Mouse (Mus musculus) ES-Bruce4 (cell line): Measurements from ENCODE around the gene Ppp1r14d. TPM values are rescaled to one million over a fixed set of nuclear protein-coding genes. Genes with fewer than 3 reads are reported as not detected.

ENCODE experiments used
- H3K27ac ChIP-seq: 2 replicates; pipeline ENCODE4 v1.5.1; 2012; ENCODE audit warnings: low read length, inconsistent platforms; ENCODE audit not compliant: insufficient read depth
- H3K27me3 ChIP-seq: 2 replicates; pipeline ENCODE4 v1.6.1; 2012; ENCODE audit warnings: mild to moderate bottlenecking, low read length, inconsistent platforms; ENCODE audit not compliant: control insufficient read depth, poor library complexity, insufficient read depth, severe bottlenecking
- H3K36me3 ChIP-seq: 2 replicates; pipeline ENCODE4 v1.6.1; 2012; ENCODE audit warnings: inconsistent platforms, mild to moderate bottlenecking, low read length, moderate library complexity; ENCODE audit not compliant: control insufficient read depth, poor library complexity, insufficient read depth, severe bottlenecking
- H3K4me1 ChIP-seq: one replicate; pipeline ENCODE4 v1.8.1; 2011; ENCODE audit warnings: low read length; ENCODE audit not compliant: control insufficient read depth, insufficient read depth
- H3K4me3 ChIP-seq: 2 replicates; pipeline ENCODE4 v1.5.1; 2011; ENCODE audit warnings: low read depth, mild to moderate bottlenecking, low read length
- H3K9ac ChIP-seq: 2 replicates; pipeline ENCODE4 v1.6.1; 2012; ENCODE audit warnings: low read depth, mild to moderate bottlenecking, inconsistent platforms; ENCODE audit not compliant: poor library complexity, severe bottlenecking
- H3K9me3 ChIP-seq: replicated peaks from 2 replicates; pipeline ENCODE4 v1.6.1; 2012; ENCODE audit warnings: mild to moderate bottlenecking, low read length, inconsistent platforms; ENCODE audit not compliant: control insufficient read depth, poor library complexity, insufficient read depth, severe bottlenecking
- CTCF ChIP-seq: IDR thresholded peaks from one replicate; pipeline ENCODE4 v1.8.1; 2011; ENCODE audit warnings: low read depth, low read length
- EP300 ChIP-seq: IDR thresholded peaks from 2 replicates; pipeline ENCODE4 v1.6.1; 2011; ENCODE audit warnings: low read depth, low read length; ENCODE audit not compliant: insufficient read depth
- POLR2A ChIP-seq: IDR thresholded peaks from one replicate; pipeline ENCODE4 v1.8.1; 2011; ENCODE audit warnings: low read length; ENCODE audit not compliant: insufficient read depth
- polyA plus RNA-seq: library from polyadenylated mRNA; stranded (reverse); fragments of >200 nt; gene quantifications from 2 replicates; pipeline ENCODE4 v1.2.4, GENCODE M21; 2011; ENCODE audit warnings: low read depth; ENCODE audit not compliant: missing spikeins, insufficient read depth, insufficient read length

Ppp1r14d gene
- polyA plus RNA-seq, 1 experiment, result not detected

- TF ChIP-seq CTCF, result no peak
- no peak for TF ChIP-seq POLR2A
- no peak for TF ChIP-seq EP300
- Histone ChIP-seq H3K27ac (no peak overlapping the region), H3K9ac (no peak overlapping the region), H3K4me3 (peak overlapping the region; percentile 71), H3K4me1 (no peaks in the 10 kb centered on the region), H3K36me3 (no peaks in the 10 kb centered on the region), H3K9me3 (no peaks in the 10 kb centered on the region), H3K27me3 (no peaks in the 10 kb centered on the region)
Observed at GRCm38 (mm10) chr2:119270286-119270642, 40.6 kb upstream of the Ppp1r14d start.

- Histone ChIP-seq H3K27ac (no peak overlapping the region), H3K4me3 (no peak overlapping the region), H3K27me3 (no peaks in the 10 kb centered on the region), H3K4me1 (peaks cover 2% of the 10 kb centered on the region), H3K36me3 (no peaks in the 10 kb centered on the region), H3K9ac (no peak overlapping the region), H3K9me3 (no peaks in the 10 kb centered on the region)
- TF ChIP-seq CTCF, result no peak
- no peak for TF ChIP-seq EP300
- no peak for TF ChIP-seq POLR2A
Observed at GRCm38 (mm10) chr2:119263813-119264212, 34.1 kb upstream of the Ppp1r14d start.

GRCm38 (mm10) chr2:119262978-119263377, 33.3 kb upstream of the Ppp1r14d start:
- H3K27ac ChIP-seq, result no peak overlapping the region
- H3K27me3 ChIP-seq, result no peaks in the 10 kb centered on the region
- H3K9me3 ChIP-seq, result no peaks in the 10 kb centered on the region
- no peak overlapping the region for H3K4me3 ChIP-seq
- no peaks in the 10 kb centered on the region for H3K36me3 ChIP-seq
- H3K9ac ChIP-seq, result no peak overlapping the region
- TF ChIP-seq POLR2A (no peak), CTCF (no peak), EP300 (no peak)
- peaks cover 2% of the 10 kb centered on the region for H3K4me1 ChIP-seq

- Histone ChIP-seq H3K9ac (no peak overlapping the region), H3K27ac (no peak overlapping the region), H3K36me3 (no peaks in the 10 kb centered on the region), H3K27me3 (no peaks in the 10 kb centered on the region), H3K9me3 (no peaks in the 10 kb centered on the region), H3K4me1 (peaks cover 2% of the 10 kb centered on the region), H3K4me3 (no peak overlapping the region)
- no peak for TF ChIP-seq CTCF
- no peak for TF ChIP-seq EP300
- no peak for TF ChIP-seq POLR2A
Observed at GRCm38 (mm10) chr2:119261326-119261725, 31.6 kb upstream of the Ppp1r14d start.

GRCm38 (mm10) chr2:119260518-119260917, 30.8 kb upstream of the Ppp1r14d start:
- Histone ChIP-seq H3K27ac (no peak overlapping the region), H3K4me3 (no peak overlapping the region), H3K9ac (no peak overlapping the region), H3K9me3 (no peaks in the 10 kb centered on the region), H3K4me1 (peaks cover 2% of the 10 kb centered on the region), H3K36me3 (no peaks in the 10 kb centered on the region), H3K27me3 (no peaks in the 10 kb centered on the region)
- TF ChIP-seq CTCF (no peak), EP300 (no peak), POLR2A (no peak)

- no peak for TF ChIP-seq POLR2A
- Histone ChIP-seq H3K27me3 (no peaks in the 10 kb centered on the region), H3K36me3 (no peaks in the 10 kb centered on the region), H3K4me1 (no peaks in the 10 kb centered on the region), H3K9me3 (no peaks in the 10 kb centered on the region), H3K9ac (no peak overlapping the region), H3K27ac (no peak overlapping the region), H3K4me3 (no peak overlapping the region)
Observed at GRCm38 (mm10) chr2:119254976-119255375, 25.3 kb upstream of the Ppp1r14d start.
